Mouse (Mus musculus): Measurements from ENCODE around the gene Gm42957.
A peak's percentile ranks its signal among the peaks of the same experiment; 100 is the strongest.
"Not testable (repeated sequence)": the region's sequence is repeated elsewhere in the genome, so short reads cannot be mapped to it uniquely, and the experiment has no call there.

The Gm42957 gene

DNA sequence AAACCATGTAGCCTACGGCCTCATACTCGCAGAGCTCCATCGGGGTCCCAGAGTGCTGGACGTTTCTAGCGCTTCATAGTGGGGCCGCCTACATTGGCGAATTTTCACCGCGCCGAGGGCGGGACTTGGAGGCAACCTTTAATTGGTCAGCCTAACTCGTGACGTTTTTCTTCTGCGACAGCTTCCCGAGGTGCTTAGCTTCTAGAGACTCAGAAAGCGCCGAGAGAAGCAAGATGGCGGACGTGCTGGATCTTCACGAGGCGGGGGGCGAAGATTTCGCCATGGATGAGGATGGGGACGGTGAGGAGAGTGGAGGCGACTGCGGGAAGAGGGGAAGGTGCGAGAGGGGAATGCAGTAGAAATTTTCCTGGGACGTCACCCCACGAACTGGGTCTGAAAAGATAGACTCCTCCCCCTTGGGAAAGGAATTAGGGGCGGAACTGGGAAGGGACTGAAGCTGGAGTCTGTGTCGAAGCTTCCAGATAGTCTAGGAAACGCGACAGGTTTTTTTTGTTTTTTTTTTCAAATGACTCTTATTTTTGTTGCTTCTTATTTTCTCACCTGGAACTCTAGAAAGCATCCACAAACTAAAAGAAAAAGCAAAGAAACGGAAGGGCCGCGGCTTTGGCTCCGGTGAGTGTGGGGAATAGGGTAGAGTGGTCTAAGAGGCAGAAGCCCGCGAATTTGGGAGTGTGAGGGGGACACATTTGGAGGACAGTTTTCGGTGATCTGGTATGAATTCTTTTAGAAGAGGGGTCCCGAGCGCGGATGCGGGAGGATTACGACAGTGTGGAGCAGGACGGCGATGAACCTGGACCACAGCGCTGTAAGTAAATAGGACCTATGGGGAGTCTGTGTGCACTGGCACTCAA is 5.3 kb upstream of the Gm42957 start, which contains the start of gene Rbm8a:
Gene Rbm8a (plus strand): TSS at position 205 of the 872 bp plus-strand sequence.
- peak; percentile 96 for DNase-seq

DNA sequence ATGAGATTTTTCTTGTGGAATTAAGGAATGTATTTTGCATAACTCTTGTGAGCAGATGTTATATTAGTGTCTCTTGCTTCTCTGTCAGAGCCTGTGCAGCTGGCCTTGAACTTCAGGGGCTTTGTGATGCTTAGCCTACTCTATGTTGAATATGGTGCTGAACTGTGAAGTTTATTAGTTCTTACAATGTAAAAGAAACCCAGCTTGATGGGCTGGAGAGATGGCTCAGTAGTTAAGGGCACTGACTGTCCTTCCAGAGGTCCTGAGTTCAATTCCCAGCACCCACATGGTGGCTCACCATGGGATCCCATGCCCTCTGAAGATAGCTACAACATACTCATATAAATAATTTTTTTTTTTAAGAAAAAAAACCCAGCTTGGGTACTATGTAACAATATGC is 3.2 kb upstream of the Gm42957 start:
- no peak for DNase-seq

DNA sequence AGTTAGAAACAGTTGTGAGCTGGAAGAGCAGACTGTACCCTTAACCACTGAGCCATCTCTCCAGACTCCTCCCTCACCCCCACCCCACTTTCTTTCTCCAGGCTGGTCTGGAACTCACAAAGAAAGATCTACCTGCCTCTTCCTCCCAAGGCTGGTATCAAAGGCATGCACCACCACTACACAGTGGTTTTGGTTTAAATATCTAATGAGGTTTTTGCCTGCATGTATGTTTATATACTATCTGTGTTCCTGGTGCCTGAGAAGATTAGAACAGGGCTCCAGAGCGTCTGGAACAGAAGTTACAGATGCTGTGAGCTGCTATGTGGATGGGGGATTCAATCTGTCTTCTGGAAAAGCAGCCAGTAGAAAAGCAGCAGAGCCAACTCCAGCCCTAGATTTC is 1.3 kb upstream of the Gm42957 start:
- DNase-seq, result no peak

GRCm38 (mm10) chr3:96635906-96636305 is 632 bp downstream of the Gm42957 start:
- DNase-seq, result no peak

- no peak for DNase-seq
Observed at GRCm38 (mm10) chr3:96636448-96636847, 1.2 kb downstream of the Gm42957 start.

DNA sequence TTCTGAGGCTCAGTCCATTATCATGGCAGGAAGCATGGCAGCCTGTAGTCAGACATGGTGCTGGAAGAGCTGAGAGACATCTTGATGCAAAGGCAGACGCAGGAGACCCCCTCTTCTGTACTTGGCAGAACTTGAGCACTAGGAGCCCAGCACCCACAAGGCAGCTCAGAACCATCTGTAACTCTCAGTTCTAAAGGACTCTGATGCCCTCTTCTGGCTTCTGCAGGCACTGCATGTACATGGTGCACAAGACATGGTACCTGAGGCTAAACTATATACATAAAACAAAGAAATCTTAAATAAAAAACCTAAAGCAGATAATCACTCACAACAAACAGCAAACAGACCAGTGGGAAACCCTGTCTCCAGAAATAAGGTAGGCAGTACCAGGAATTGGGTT is 3.9 kb downstream of the Gm42957 start:
- peak; percentile 37 to 71 for DNase-seq

GRCm38 (mm10) chr3:96645018-96645649 is 9.9 kb downstream of the Gm42957 start, which contains the start of gene Itga10:
Gene Itga10, plus strand, starts transcription at chr3:96645584.
- peak; percentile 30 to 55 for DNase-seq

GRCm38 (mm10) chr3:96647365-96647764 is 12.1 kb downstream of the Gm42957 start:
- no peak for DNase-seq

GRCm38 (mm10) chr3:96660901-96661300 is 25.6 kb downstream of the Gm42957 start:
- DNase-seq, result no peak

- DNase-seq, result no peak
Observed at GRCm38 (mm10) chr3:96662731-96663316, 27.6 kb downstream of the Gm42957 start.

DNA sequence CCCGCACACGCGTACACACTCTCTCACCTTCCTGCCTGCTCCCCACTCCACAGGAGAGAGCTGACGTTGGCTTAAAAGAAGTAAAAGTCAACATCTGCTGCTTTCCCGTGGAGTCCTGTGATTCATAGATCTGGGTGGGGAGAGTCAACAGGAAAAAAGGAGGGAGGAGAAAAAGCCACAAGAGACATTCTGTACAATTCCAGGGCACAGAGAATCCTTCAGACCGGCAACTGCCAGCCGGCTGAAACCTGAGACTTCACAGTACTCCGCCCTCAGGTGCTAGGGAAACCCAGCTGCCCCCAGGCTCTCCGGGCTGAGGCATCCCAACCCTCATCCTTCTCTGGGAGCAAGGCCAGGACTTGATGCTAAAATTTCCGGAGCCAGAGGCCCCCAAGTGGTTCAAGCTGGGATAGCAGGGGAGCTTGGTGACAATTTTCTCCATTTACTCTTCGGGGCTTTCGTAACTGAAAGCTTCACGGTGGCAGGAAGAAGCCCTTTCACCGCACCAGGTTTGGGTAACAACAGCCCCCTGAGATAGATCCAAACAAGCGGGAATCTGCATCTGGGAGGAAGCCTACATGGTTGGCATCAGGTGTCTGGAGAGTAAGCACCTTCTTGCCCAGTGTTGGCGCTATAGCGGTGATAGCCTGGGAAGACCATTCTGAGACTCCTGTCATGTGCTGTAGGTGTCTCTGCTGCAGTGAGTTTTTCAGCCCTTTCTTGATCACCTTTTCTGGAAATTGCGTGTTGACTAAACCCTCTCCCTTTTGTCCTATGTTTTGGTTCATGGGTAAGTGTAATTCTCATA is 28.4 kb downstream of the Gm42957 start:
- DNase-seq, result peak; percentile 80 to 87

DNA sequence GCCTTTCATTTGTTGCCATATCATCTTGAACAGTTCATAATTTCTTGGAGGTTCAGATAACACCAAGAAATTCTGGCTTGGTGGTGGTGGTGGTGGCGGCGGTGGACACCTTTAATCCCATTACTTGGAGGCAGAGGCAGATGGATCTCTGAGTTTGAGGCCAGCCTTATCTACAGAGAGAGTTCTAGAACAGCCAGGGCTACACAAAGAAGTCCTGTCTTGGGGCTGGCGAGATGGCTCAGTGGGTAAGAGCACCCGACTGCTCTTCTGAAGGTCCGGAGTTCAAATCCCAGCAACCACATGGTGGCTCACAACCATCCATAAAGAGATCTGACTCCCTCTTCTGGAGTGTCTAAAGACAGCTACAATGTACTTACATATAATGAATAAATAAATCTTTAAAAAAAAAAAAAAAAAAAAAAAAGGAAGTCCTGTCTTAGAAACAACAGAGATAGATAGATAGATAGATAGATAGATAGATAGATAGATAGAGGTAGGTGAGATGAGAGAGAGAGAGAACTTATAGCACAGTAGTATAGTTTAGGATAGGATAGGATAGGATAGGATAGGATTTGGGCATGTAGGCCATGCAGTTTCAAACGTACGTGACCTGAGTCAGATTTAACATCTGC is 30.6 kb downstream of the Gm42957 start:
- not testable (repeated sequence) for DNase-seq

DNA sequence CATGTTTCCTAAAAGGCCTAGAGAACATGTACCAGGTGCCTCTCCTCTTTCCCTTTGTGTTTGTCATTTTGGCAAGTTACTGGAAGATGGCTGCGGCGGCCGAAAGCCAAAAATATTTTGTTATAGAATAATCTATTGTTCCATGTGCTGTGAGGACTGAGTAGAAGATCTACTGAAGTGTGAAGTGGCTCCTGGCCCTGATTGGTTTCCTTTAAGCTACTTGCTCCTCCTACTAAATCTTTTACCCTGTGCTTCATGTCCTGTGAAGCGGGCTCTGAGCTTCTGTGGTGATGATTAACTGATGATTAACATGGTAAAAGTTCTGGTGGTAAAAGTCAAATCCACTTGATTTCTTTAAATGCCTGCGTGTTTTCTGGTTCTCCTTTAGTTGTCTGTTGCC is 31.6 kb downstream of the Gm42957 start:
- DNase-seq, result no peak

GRCm38 (mm10) chr3:96667316-96667715 is 32.0 kb downstream of the Gm42957 start:
- peak in 1 of 2 experiments; percentile 26 for DNase-seq

- no peak for DNase-seq
Observed at GRCm38 (mm10) chr3:96668424-96669067, 33.3 kb downstream of the Gm42957 start.

DNA sequence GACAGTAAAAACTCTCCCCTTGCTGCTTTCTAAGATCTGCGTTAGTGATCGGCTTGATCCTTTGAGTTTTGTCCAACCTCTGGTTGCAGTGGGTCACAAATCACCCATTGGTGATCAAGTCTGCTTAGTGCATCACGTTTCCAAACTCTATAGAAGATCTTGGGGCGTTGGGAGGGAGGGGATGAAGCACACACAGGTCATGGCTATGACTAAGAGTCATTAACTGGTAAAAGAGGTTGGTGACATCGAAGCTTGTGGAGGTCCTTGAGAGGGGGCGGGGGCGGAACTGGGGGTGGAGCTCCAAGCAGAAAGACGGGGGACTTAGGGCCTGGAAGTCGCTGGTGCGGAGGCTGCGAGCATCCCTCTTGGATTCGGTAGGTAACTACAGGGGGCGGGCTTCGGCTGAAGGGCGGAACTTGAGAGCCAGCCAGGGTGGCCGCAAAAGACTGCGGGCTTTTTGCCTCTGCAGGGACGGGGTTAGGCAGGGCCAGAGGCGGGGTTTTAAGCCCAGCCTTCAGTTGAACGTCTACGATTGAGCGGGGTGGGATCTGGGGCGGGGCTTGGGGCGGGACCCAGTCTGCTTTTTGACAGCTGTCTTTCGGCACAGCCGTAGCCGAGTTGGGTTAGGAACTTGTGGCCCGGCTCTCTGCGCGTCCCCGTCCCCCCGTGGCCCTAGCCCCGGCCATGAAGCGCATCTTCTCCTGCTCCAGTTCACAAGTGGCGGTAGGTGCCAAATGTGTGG is 34.6 kb downstream of the Gm42957 start, which contains the start of gene Ankrd35:
Gene Ankrd35 (plus strand): TSS at position 405 of the 742 bp plus-strand sequence.
- peak; percentile 86 to 90 for DNase-seq

DNA sequence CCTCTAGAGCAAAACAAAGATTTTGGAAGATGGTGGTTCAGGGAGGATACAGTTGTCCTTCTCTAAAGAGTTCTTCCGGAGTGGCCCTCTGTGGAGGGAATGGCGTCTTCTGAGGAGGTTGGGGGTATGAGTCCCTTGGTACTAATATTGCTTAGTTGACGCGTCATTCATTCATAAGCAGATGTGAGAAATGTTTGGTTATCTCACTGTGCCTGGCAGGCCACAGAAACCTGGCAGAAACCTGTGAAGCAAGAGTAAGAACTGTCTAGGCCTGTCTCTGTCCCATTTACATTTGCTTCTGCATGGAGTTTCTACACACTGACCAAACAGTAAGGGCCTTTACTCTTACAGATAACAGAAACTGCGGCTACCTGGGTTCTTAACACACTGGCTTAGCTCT is 36.2 kb downstream of the Gm42957 start:
- DNase-seq, result no peak

DNA sequence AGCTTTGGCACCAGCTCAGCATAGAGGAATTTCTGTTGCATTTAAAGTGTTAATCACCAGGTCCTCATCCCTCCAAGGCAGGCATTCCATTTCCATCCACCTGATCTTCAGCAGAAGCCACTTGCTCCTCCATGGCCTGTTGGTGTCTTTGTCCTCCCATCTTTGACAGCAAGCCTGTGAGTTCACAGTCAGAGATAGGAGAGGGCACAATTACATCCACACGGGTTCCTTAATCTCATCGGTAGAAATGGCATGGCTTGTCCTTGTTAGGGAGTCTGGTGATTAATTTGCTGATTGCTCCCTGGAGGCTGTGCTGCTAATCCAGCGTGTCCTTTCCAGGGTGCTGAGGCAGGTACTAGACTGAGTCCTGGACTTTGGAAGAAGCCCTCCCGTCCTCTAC is 38.2 kb downstream of the Gm42957 start:
- no peak for DNase-seq

- no peak for DNase-seq
Observed at GRCm38 (mm10) chr3:96674442-96674841, 39.2 kb downstream of the Gm42957 start.

DNA sequence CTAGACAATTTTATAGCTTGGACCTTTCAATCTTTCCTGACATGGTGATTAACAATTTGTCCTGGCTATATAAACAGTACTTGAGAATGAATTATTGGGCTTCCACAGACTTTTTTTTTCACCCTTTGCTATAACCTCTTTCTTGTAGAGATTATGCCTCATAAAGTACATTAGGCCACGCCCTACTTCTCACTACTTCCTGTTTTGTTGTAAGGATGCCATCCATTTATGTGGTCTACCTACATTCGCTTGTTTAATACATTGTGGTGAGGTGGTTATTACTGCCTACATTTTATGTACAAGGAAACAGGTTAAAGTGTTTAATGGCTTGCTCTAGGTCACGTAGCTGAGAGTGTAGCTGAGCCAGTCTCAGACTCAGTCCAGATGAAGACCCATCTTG is 39.9 kb downstream of the Gm42957 start:
- DNase-seq, result no peak

GRCm38 (mm10) chr3:96675690-96676089 is 40.4 kb downstream of the Gm42957 start:
- no peak for DNase-seq
